Mouse (Mus musculus) neutrophil, adult 5-6 weeks (primary cell): Measurements from ENCODE around the gene Hist1h2ag. TPM values are rescaled to one million over a fixed set of nuclear protein-coding genes. Genes with fewer than 3 reads are reported as not detected.
"Not testable (repeated sequence)": the region's sequence is repeated elsewhere in the genome, so short reads cannot be mapped to it uniquely, and the experiment has no call there.

Source experiments
- ATAC-seq: fragments of 151-379, 151-347 bp; 2 replicates; pipeline ENCODE4 v1.8.0; 2017; ENCODE audit warnings: mild to moderate bottlenecking, moderate TSS enrichment; ENCODE audit not compliant: insufficient number of reproducible peaks, poor library complexity, low FRiP score, severe bottlenecking; ENCODE audit errors: extremely low read depth
- total RNA-seq: library from RNA; stranded (forward); fragments of 200-1000 nt; gene quantifications from 2 replicates; pipeline ENCODE4 v1.2.3, GENCODE M21; 2017

Hist1h2ag gene
- 24.6 and 26.2 TPM in 2 replicates for total RNA-seq

DNA sequence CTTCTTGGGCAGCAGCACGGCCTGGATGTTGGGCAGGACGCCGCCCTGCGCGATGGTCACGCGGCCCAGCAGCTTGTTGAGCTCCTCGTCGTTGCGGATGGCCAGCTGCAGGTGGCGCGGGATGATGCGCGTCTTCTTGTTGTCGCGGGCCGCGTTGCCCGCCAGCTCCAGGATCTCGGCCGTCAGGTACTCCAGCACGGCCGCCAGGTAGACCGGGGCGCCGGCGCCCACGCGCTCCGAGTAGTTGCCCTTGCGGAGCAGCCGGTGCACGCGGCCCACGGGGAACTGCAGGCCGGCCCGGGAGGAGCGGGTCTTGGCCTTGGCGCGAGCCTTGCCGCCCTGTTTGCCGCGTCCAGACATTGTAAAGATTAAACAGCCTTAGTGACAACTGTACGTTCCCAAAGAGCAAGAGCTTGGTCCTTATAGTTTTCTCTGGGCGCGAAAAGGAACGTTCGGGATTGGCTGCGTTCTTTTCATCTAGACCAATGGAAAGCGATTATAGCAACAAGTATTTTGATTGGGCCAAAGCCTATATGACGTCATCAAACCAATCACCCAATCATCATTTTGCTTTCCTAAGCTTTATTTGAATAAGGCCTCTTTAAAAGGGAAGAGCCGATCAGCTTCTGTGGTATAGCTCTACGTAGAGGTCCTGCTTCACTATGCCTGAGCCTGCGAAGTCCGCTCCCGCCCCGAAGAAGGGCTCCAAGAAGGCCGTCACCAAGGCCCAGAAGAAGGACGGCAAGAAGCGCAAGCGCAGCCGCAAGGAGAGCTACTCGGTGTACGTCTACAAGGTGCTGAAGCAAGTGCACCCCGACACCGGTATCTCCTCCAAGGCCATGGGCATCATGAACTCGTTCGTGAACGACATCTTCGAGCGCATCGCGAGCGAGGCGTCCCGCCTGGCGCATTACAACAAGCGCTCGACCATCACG is at the start of gene Hist1h2ag, which contains the start of gene Hist1h2bj:
Gene Hist1h2ag, minus strand, starts transcription at position 377 of the 935 bp plus-strand sequence.
Gene Hist1h2bj, plus strand, starts transcription at position 647 of the 935 bp plus-strand sequence.
- ATAC-seq: peak; percentile 87

DNA sequence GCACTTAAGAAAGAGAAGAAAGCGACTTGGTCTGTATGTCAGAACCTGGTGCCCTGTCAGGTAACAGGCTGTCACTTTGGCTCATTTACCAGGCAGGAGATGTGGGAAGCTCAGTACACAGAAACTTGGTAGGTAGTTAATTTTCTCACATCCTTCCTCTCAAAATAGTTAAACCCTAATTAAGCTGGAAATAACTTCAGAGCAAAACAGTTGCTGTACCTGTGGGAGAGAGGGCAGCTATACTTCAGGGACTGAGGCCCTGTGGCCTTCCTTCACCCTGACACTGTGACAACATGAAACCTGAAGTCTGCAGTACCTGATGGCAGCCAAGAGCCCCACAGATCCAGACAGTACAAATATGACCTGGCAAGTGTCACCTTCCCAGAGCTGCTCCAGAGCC is 41.4 kb upstream of the Hist1h2ag start, which contains the start of gene Vmn1r188:
Gene Vmn1r188, plus strand, starts transcription at position 301 of the 400 bp plus-strand sequence.
- ATAC-seq: not testable (repeated sequence)

DNA sequence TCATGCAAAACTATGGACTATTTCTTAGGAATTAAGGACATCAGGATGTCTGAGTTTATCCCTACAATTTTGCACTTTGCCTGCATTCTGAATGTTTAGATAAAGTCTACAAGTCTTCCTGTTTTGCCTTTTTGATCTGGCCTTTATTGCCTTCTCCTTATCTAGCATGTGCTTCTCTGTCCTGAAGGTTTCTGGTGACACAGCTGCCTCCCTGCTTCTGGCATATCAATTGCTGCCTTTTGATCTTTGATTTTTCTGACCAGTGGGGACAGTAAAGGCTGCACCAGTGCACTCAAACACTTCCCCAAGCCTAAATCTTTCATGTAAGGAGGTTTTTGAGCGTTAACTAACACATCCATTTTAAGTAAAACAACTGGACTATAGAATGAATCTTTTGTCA is 20.7 kb upstream of the Hist1h2ag start:
- no peak for ATAC-seq

DNA sequence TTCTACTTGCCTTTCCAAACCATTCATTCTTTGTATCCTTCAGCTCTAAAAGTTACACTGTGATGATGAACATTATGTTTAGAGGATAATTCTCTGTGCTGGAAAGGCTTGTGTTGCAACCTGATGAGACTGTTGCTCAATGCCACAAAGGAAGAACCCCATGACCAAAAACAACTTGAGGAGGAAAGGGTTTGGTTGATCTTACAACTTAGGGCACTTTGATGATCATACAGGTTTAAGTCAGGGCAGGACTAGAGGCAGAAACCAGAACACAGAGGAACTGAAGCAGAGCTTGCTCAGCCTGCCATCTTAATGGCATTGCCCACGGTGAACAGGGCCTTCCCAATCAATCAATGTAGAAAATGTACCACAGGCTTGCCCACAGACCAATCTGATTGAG is 18.7 kb upstream of the Hist1h2ag start:
- no peak for ATAC-seq

DNA sequence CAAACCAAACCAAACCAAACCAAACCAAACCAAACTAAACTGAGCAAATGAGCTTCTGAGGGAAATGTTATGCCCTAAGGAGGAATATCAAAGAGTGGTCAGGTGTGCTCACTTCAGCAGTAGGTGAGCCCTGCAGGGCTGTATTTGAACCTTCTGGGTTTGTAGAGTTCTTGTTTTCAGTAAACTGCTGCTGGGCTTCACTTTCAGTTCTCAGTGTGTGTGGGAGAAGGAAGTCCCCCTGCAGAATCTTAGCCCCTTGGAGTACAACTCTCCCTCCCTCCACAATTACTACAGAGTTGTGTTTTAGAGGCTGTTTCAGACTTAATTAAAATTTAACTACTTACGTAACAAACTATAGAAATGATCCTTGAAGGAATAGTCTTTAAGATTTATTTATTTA is 11.0 kb upstream of the Hist1h2ag start:
- ATAC-seq: no peak

DNA sequence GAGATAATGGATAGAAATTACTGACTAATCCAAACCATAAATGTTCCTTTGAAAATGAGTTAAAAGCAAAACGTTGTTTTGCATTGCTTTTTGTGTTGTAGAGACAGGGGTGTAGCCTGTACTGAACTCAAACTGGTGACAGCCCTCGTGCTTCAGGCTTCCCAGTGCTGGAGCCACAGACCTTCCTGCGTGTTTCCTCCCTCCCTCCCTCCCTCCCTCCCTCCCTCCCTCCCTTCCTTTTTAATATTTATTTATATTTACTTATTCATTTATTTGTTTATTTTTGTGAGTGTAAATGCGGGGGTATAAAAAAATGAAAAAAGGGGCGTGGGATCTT is 8.7 kb upstream of the Hist1h2ag start:
- ATAC-seq: no peak

DNA sequence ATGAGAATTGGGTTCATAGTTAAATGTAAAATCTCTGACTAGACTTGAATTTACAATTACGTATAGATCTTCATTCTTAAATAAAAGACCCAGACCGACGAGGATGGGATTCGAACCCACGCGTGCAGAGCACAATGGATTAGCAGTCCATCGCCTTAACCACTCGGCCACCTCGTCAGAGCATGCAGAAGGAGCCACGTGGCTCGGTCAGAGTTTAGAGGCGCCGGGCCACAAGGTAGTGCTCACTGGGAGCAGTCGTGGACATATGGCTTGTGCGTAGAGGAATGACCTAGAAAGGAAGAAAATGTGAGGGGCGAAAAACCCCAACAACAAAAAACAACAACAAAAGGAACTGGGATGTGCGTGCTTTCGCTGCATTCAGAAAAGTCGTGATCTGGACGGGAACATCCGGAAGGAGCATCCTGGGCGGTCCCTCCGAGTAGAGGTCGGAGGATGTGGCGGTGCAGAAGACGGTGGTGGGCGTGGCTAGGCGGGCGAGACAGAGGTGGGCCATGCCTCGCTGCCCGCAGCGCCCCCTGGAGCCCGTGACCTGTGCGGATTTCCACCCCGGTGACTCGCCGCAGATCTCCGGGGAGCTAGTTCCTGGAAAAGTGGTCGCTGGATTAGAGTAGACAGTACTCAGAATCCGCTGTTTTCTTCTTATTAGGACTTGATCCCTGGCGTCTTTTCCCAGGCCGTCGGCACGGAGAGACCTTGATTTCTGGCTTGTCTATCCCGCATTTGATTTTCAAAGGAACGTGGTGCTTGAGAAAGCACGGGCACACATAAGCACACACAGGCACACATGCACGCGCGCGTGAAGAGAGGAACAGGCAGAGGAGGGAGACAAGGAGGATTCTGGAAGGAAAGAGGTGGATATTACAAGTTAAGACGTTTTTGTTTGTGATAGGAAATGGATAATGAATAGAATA is 8.1 kb upstream of the Hist1h2ag start:
- ATAC-seq: peak; percentile 89

DNA sequence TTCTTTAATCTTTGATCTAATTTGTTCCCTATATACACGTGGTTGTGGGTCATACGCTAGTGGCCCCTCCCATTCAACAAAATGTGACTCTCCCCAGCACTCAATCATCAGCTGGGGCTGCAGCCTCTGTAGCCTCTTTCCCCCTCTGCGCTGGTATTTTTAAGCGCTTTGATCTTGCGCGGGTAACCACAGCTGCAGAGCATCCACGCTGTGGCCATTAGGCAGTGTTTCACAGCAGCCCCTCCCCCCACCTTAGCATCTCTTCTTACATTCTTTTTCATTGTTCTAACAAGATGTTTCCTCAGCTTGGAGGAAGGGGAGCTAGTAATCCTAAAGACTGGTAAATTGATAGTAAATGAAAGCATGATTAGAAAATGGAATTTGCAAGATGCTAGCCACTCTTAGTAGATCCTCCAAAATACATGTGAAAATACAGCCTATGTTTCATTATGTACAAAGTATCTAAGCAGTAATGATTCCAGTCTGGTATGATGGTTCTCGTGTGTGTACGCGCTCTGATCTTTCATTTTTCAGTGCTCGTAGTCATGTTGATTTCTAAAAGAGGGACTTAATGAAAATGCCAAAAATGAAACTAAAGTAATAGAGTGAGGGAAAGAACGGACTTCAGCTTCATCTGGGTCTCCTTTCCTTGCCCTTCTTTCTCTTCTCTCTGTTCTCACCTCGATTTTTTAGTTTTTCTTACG is 7.1 kb upstream of the Hist1h2ag start:
- ATAC-seq: peak; percentile 3; the same call in 1 of the 2 replicates

DNA sequence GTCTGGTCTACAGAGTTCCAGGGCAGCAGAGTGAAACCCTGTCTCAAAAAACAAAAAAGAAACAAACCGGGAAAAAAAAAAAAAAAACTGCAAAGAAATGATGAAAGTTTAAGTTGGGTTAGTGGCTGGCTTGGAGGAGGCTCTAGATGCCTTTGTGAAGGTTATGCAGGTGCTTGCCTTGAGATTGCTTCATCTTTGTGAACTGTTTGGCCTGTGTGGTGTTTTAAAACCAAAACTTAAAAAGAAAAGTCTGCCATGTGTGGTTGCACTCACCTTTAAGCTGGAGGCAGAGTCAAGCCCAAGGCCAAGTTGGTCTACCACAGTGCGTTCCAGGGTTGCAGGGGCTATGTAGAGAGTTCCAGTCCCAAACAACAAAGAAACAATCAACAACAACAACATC is 6.3 kb upstream of the Hist1h2ag start:
- ATAC-seq: no peak

DNA sequence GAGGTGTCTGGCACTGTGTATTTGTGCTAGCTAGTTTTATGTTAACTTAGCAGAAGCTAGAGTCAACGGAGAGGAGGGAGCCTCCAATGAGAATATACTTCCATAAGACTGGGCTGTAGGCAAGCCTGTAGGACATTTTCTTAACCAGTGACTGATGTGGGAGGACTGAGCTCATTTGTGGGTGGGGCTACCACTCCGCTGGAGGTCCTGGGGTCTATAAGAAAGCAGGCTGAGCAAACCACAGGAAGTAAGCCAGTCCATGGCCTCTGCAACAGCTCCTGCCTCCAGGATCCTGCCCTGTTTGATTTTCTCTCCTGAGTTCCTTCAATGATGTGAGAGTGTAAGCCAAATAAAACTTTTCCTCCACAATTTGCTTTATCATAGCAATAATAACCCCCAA is 2.6 kb upstream of the Hist1h2ag start:
- no peak for ATAC-seq

DNA sequence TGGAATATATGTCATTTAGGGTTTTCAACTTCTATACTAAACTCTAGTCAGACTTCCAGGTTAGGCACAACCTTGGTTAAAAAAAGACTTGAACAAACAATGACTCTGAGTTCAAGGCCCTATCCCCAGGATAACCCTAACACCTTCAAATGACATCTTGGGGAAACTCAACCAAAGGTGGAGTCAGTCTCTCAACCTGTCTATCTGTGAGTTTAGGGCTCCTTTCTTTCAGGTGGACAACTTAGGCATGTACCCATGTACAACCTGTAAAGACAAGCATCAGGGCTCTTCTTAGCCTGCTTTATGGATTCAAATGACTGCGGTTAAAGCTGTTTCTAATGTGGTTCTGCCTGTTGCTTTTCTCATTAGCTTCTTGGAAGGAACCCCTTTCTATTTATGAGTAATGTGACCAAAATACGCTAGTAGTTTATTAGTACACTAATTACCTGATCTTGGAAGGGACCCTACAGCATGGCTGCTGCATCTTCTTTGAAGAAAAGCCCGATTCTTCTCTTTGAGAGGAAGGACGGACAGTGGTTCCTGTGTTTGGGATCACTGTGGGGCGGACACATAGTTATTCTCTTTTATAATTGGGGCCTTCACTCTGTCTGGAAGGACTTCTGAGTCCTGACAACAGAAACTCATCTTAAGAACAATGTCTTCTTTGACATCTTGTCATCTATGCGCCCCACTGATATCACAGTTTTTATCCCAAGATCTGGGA is 1.9 kb upstream of the Hist1h2ag start:
- ATAC-seq: no peak

DNA sequence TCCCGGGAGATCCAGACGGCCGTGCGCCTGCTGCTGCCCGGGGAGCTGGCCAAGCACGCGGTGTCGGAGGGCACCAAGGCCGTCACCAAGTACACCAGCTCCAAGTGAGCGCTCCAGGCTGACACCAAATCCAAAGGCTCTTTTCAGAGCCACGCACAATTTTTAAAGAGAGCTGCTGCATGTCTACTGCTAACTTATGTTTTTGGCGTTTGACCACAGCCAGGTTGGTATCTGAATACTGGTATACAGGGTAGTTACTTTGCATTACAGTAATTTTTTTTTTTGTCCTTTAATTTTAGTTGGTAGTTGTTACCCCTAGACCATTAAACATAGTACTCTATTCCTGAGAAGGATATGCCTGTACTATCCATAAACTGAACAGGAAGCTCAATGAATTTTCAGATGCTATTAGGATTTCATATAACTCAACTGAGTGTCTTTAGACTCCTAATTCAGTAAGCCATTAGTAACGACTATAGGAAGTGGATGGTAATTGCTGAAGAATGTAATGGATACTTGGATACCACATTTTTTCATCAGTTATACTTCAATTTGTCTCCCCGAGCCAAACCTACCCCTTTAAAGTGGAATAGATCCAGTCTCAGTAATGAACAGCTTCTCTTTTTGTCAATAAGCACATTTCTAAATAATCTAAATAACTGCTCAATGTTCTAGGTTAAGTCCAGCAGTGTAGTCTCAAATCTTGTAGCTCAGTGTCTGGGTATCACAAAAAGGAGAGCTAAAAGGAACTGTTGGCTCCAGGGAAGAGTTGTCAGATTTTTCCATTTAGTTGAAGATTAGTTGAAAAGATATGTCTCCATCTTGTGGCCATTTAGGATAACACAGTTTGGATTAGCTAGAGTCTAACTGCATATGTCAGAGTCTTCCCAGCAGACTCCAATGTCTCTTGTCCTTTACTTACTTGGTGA is 1.0 kb upstream of the Hist1h2ag start:
- peak; percentile 38; the same call in 1 of the 2 replicates for ATAC-seq

DNA sequence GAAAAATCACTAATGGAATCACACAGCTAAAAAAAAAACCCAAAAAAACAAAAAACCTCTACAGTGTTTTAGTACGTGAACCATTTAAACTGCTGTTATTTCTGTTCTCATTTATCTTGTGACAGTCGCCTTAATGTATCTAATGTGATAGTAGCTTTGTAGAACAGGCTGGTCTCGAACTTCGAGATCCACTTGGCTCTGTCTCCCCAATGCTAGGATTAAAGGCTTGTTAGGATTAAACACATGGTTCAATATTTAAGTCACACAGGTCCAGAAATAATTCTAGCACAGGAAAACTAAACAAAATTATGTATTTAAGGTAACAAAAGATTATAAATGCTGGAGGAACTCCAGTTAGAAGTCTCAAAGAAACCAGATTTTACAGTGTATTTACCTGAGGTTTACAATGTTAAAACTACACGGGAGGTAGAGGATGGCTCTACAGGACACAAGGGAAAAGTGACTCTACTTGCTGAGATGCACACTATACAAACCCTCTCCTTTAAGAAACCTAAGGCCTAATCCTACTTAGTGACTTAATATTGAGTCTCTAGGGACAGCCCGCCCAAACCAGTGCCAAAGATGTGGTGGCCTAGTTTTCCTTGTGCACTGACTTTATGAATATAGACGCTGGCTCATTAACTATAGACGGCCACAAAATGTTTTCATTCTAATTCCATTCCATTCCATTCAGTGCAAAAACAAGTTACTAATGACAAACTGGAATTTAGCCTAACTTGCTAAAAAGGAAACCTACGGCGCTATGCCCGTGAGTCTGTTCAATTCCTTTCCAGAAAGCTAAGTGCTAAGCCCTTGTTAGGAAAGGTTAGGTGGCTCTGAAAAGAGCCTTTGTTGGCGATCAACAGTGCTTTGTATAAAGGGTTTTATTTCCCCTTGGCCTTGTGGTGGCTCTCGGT is 835 bp downstream of the Hist1h2ag start:
- ATAC-seq: no peak

DNA sequence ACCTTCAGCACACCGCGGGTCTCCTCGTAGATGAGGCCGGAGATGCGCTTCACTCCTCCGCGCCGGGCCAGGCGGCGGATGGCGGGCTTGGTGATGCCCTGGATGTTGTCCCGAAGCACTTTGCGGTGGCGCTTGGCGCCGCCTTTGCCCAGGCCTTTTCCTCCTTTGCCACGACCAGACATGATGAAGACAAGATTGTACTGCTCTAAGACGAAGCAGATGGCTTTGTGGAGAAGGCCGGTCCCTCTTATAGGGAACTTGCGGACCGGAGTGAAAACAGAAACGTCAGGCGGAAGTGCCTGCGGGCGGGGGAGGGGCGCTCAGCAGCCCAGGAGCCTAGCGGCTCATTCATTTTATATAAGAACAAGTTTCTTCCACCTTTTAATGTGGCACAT is 1.6 kb downstream of the Hist1h2ag start, which contains the start of gene Hist1h4i:
Gene Hist1h4i, minus strand, starts transcription at position 221 of the 395 bp plus-strand sequence.
- ATAC-seq: peak; percentile 76

DNA sequence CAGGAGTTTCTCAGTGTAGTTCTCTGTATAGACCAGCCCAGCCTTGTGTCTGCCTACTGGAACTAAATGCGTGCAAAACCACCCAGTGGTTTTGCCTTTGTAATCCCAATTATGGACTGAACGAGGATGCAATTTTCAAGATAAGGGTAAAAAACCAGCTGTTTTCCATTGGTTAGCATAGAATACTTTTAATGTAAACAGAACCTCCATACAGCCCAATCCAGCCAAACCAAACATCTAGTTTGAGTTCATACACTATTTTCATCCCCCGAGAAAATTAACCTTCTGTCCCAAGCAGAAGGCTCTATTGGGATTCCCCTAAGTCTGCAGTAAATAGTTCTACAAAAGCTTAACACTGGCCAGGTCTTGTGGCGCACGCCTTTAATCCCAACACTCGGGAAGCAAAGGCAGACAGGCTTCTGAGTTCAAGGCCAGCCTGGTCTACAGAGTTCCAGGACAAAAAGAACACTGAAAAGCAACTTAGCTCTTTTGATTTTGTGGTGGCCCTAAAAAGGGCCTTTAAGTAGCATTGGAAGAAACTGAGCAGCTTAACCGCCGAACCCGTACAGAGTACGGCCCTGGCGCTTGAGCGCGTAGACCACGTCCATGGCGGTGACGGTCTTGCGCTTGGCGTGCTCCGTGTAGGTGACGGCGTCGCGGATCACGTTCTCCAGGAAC is 2.1 kb downstream of the Hist1h2ag start:
- ATAC-seq: no peak
